Mouse (Mus musculus) liver, embryonic 14.5 days (tissue): ENCODE measurements around the gene Zfyve16.

ENCODE experiments used
- CTCF ChIP-seq: IDR thresholded peaks from 2 replicates; pipeline ENCODE4 v1.5.1; 2016; ENCODE audit warnings: antibody characterized with exemption, low read depth, control low read depth
- EP300 ChIP-seq: IDR thresholded peaks from 2 replicates; pipeline ENCODE4 v1.6.1; 2016; ENCODE audit warnings: antibody characterized with exemption, low read depth

DNA sequence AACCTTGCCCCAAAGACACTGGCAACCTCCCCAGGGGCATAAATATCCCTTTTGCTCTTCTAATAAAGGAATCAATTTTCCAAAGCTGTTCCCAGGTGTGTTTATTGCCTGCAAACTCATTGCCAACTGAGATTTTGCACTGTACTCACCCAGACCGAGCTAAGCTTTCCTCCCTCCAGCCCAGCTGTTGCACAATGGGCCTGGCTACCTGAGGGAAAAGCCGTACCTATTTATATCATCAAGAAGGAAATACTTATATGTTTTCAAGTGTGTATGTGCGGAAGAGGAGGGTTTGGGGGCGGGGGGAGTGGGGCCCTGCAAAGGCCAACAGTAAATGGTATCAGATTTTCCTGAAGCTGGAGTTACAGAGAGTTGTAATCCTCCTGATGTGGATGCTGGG, 16.4 kb upstream of the Zfyve16 start:
- no peak for TF ChIP-seq CTCF
- TF ChIP-seq EP300: no peak
